ENCODE assay signal across 25 mouse cellular contexts in the genomic region with DNA sequence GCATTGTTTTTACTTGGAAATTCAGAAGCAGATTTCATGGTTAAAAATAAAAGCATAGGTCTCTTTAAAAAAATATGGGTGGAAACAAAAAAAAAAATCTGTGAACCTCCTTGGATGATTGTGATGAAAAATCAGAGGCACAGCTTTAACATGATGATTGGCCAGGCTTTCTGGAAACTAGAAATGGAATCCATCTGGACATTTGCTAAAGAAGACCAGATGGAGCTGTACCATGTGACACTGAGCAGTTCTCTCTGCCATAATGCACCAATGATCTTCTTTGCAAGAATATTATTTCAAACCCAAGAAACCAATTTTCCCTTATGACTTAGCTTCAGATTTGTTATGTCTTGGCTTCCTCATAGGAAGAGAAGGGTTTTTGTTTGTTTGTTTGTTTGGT. TPM values are rescaled to one million over a fixed set of nuclear protein-coding genes. Genes with fewer than 3 reads are reported as not detected.
A peak's percentile ranks its signal among the peaks of the same experiment; 100 is the strongest.
DNase-seq lines count a peak whose midpoint lies in the region; ATAC-seq and TF ChIP-seq lines count a peak whose summit lies in the region.
"Had no signal": no experiment of that assay in that cellular context is flagged by ENCODE, and none has a peak within 500 bp of the region (broad histone marks: within the 10 kb centered on the region; RNA-seq: fewer than 3 reads in every experiment).

No protein-coding gene starts in this region.

- no peak overlapping the region for H3K9ac ChIP-seq in liver, postnatal 0 days (replicated peaks)
- H3K9ac ChIP-seq: embryonic facial prominence, embryonic 15.5 days; hindbrain, embryonic 13.5 days; limb, embryonic 13.5 days; liver, embryonic 14.5 days; stomach, embryonic 15.5 days had no signal

- TF ChIP-seq POLR2A in lung, adult 2 months (IDR thresholded peaks at IDR 0.05; ENCODE audit: borderline replicate concordance, extremely low read depth, low read depth, low read length), result no peak

- DNase-seq in embryo, embryonic 11 days, result peak; percentile 7
- DNase-seq in embryo, embryonic 9.5 days (ENCODE audit: extremely low spot score), result no peak
- peak; percentile 6 to 69 for DNase-seq in layer of hippocampus, adult 18-20 months (ENCODE audit: low spot score in 2 of 2)
- DNase-seq in layer of hippocampus, postnatal 36 days, result no peak
- DNase-seq in brain, adult 2 months (ENCODE audit: low read depth, low spot score), result peak; percentile 92
- DNase-seq in frontal cortex, postnatal 36 days (ENCODE audit: low spot score in 2 of 2), result peak; percentile 15 to 78
- DNase-seq in lung, adult 2 months, result no peak
- no peak for DNase-seq in liver, postnatal 0 days
- DNase-seq: adrenal gland, adult 8-10 months; B cell, adult 2 months; gastrocnemius, postnatal 36 days; kidney, adult 9 months; kidney, postnatal 4 days; lung, postnatal 10 days; midbrain, embryonic 14.5 days had no signal

- no peak for ATAC-seq in liver, postnatal 0 days
- ATAC-seq: forebrain, embryonic 16.5 days had no signal

- no peak for TF ChIP-seq CTCF in lung, adult 2 months (IDR thresholded peaks at IDR 0.05; ENCODE audit: insufficient read depth, low read length)
- TF ChIP-seq CTCF in liver, postnatal 0 days (IDR thresholded peaks at IDR 0.05; ENCODE audit: low read depth), result no peak

- no peak overlapping the region for H3K27ac ChIP-seq in liver, postnatal 0 days (ENCODE audit: low read depth)
- H3K27ac ChIP-seq: embryonic facial prominence, embryonic 15.5 days; hindbrain, embryonic 13.5 days; limb, embryonic 13.5 days; liver, embryonic 14.5 days; stomach, embryonic 15.5 days had no signal

- no peak overlapping the region for H3K4me3 ChIP-seq in lung, adult 2 months (replicated peaks; ENCODE audit: extremely low read depth, low read depth, low read length)
- no peak overlapping the region for H3K4me3 ChIP-seq in liver, postnatal 0 days (ENCODE audit: low read depth, low read length)
- H3K4me3 ChIP-seq: embryonic facial prominence, embryonic 15.5 days; hindbrain, embryonic 13.5 days; limb, embryonic 13.5 days; stomach, embryonic 15.5 days had no signal

- no peaks in the 10 kb centered on the region for H3K4me1 ChIP-seq in lung, adult 2 months (ENCODE audit: control insufficient read depth, insufficient read depth, low read length)
- H3K4me1 ChIP-seq in liver, postnatal 0 days (ENCODE audit: insufficient read depth), result no peaks in the 10 kb centered on the region
- H3K4me1 ChIP-seq: embryonic facial prominence, embryonic 15.5 days; hindbrain, embryonic 13.5 days; limb, embryonic 13.5 days; stomach, embryonic 15.5 days had no signal

- H3K4me2 ChIP-seq in liver, postnatal 0 days (ENCODE audit: low read depth, low read length), result no peak overlapping the region
- H3K4me2 ChIP-seq: embryonic facial prominence, embryonic 15.5 days; hindbrain, embryonic 13.5 days; limb, embryonic 13.5 days; stomach, embryonic 15.5 days had no signal

- TF ChIP-seq EP300 in liver, postnatal 0 days (IDR thresholded peaks at IDR 0.05; ENCODE audit: low read depth), result no peak

- no peaks in the 10 kb centered on the region for H3K27me3 ChIP-seq in liver, postnatal 0 days (ENCODE audit: insufficient read depth, low read length)
- H3K27me3 ChIP-seq: embryonic facial prominence, embryonic 15.5 days; hindbrain, embryonic 13.5 days; limb, embryonic 13.5 days; stomach, embryonic 15.5 days had no signal

- H3K9me3 ChIP-seq in liver, postnatal 0 days (ENCODE audit: low read length), result no peaks in the 10 kb centered on the region
- H3K9me3 ChIP-seq: embryonic facial prominence, embryonic 15.5 days; hindbrain, embryonic 13.5 days; limb, embryonic 13.5 days; stomach, embryonic 15.5 days had no signal

- no peaks in the 10 kb centered on the region for H3K36me3 ChIP-seq in liver, postnatal 0 days (replicated peaks; ENCODE audit: insufficient read depth, low read length)
- H3K36me3 ChIP-seq: embryonic facial prominence, embryonic 15.5 days; hindbrain, embryonic 13.5 days; limb, embryonic 13.5 days; stomach, embryonic 15.5 days had no signal

RNA-seq across cellular contexts. Expression of a gene that starts 28.6 kb away (rescaled TPM):
- total RNA-seq in layer of hippocampus, adult 18-20 months (2021), result 10 to 100 TPM; 21.8 to 24.5 TPM
- 10 to 100 TPM; 25.1 to 26.1 TPM for total RNA-seq in layer of hippocampus, postnatal 36 days (2021)
- polyA plus RNA-seq in lung, adult 2 months (2012; rRNA removed), result 0.02 TPM in 1 of 2 replicates, not detected in the other
- polyA plus RNA-seq in liver, postnatal 0 days (2015; fragmentation: Nextera tagmentation; extraction: Ambion mirVana), result 0.04 TPM in 1 of 2 replicates, not detected in the other
- total RNA-seq: gastrocnemius, postnatal 36 days; megakaryocyte, adult 5-6 weeks; neutrophil, adult 5-6 weeks had no signal
- polyA plus RNA-seq: spleen, adult 2 months; thymus, postnatal 0 days had no signal

Comparison
In these comparisons a context has a peak if more than half of its experiments do, and no peak if none do; other contexts are left out.
1. DNase-seq: peak in embryo, embryonic 11 days (single experiment), layer of hippocampus, adult 18-20 months (2 of 2), brain, adult 2 months (single experiment) and frontal cortex, postnatal 36 days (2 of 2); none in embryo, embryonic 9.5 days (single experiment), layer of hippocampus, postnatal 36 days (0 of 2), lung, adult 2 months (single experiment) and liver, postnatal 0 days (single experiment).